Comparison of ENCODE assay signal across 25 mouse cellular contexts in the genomic region with DNA sequence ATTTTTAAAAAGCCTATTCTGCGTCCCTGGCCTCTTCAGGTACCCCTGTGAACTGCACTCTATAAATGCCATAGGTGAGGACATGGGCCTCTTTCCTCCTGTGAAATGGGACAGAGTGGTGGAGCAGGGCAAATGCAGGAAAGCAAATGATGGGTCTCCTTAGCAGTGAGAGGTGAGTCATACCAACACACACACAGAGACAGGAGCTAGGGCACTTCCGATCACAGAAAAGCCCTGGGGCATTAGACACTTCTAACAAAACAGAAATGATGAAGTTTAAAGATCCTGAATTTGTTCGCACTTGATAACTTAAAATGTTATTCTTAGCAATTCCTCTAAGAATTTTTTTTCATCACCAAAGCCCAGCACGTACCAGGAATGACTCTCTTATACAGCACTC.
"Had no signal": no experiment of that assay in that cellular context is flagged by ENCODE, and none has a peak within 500 bp of the region (broad histone marks: within the 10 kb centered on the region; RNA-seq: fewer than 3 reads in every experiment).

No protein-coding gene starts in this region.

- H3K9me3 ChIP-seq: heart, embryonic 12.5 days; hindbrain, embryonic 13.5 days; hindbrain, embryonic 15.5 days; kidney, embryonic 15.5 days; limb, embryonic 12.5 days; liver, embryonic 12.5 days had no signal

- H3K27ac ChIP-seq: gastrocnemius, adult 2 months; hindbrain, embryonic 13.5 days; hindbrain, embryonic 15.5 days; hindbrain, postnatal 0 days; kidney, embryonic 15.5 days; kidney, postnatal 0 days; limb, embryonic 12.5 days; liver, embryonic 12.5 days; liver, embryonic 14.5 days had no signal

- H3K27me3 ChIP-seq: heart, embryonic 12.5 days; hindbrain, embryonic 13.5 days; hindbrain, embryonic 15.5 days; kidney, embryonic 15.5 days; limb, embryonic 12.5 days; liver, embryonic 12.5 days had no signal

- ATAC-seq: hindbrain, postnatal 0 days; intestine, embryonic 16.5 days; liver, embryonic 12.5 days had no signal

- H3K4me1 ChIP-seq: heart, embryonic 12.5 days had no signal

- H3K9ac ChIP-seq: heart, embryonic 12.5 days; hindbrain, embryonic 13.5 days; hindbrain, embryonic 15.5 days; kidney, embryonic 15.5 days; limb, embryonic 12.5 days; liver, embryonic 12.5 days; liver, embryonic 14.5 days had no signal

- H3K4me3 ChIP-seq: gastrocnemius, adult 2 months; heart, embryonic 12.5 days; hindbrain, embryonic 13.5 days; hindbrain, embryonic 15.5 days; kidney, embryonic 15.5 days; limb, embryonic 12.5 days; liver, embryonic 12.5 days had no signal

- H3K36me3 ChIP-seq: hindbrain, embryonic 15.5 days; kidney, embryonic 15.5 days had no signal

- DNase-seq: gastrocnemius, adult 2 months; gastrocnemius, postnatal 14 days; gastrocnemius, postnatal 36 days; heart, adult 18-20 months; heart, postnatal 10 days; heart, postnatal 36 days; kidney, adult 11 months; kidney, adult 2 months; kidney, adult 9 months; kidney, postnatal 14 days; kidney, postnatal 36 days; layer of hippocampus, adult 9-11 months; layer of hippocampus, postnatal 36 days; left cerebral cortex, postnatal 4 days; liver had no signal

- H3K4me2 ChIP-seq: heart, embryonic 12.5 days; hindbrain, embryonic 13.5 days; hindbrain, embryonic 15.5 days; kidney, embryonic 15.5 days; limb, embryonic 12.5 days; liver, embryonic 12.5 days had no signal
